Mouse (Mus musculus) liver, embryonic 14.5 days (tissue): ENCODE results near the gene AC131692.1. TPM values are rescaled to one million over a fixed set of nuclear protein-coding genes. Genes with fewer than 3 reads are reported as not detected.

Experiments
- ATAC-seq: fragments of 200-750 bp; cut with Nextera tagmentation; 2 replicates; pipeline ENCODE4 v1.8.0; 2017; ENCODE audit warnings: moderate number of reproducible peaks, mild to moderate bottlenecking, moderate library complexity; ENCODE audit not compliant: insufficient read depth
- DNase-seq, 3 experiments: peaks; one replicate each; pipeline ENCODE4 v3.0.0-alpha.2; 2012 to 2013; ENCODE audit warnings: low read depth in 3 of 3, low spot score in 3 of 3
- H3K27ac ChIP-seq: fragments of 300-500 bp; sonication (generic); 2 replicates; pipeline ENCODE4 v1.5.1; 2014; ENCODE audit warnings: moderate library complexity, mild to moderate bottlenecking, control low read depth, inconsistent platforms
- H3K27me3 ChIP-seq: fragments of 300-500 bp; sonication (generic); 2 replicates; pipeline ENCODE4 v1.6.1; 2014; ENCODE audit warnings: mild to moderate bottlenecking, low read length, moderate library complexity; ENCODE audit not compliant: control insufficient read depth, insufficient read depth
- H3K36me3 ChIP-seq: fragments of 300-500 bp; sonication (generic); replicated peaks from 2 replicates; pipeline ENCODE4 v1.6.1; 2014; ENCODE audit warnings: low read depth; ENCODE audit not compliant: control insufficient read depth, insufficient read depth
- H3K4me1 ChIP-seq, 2 experiments: fragments of 200-500 bp in 1 of 2; fragments of 300-500 bp in 1 of 2; sonication (generic) in 1 of 2; replicated peaks; 2 replicates each; pipeline ENCODE4 v1.6.1; 2012 to 2014; ENCODE audit warnings: antibody characterized with exemption in 1 of 2, inconsistent platforms in 1 of 2, low read length in 1 of 2; ENCODE audit not compliant: control insufficient read depth in 2 of 2, insufficient read depth in 2 of 2
- H3K4me2 ChIP-seq: fragments of 300-500 bp; sonication (generic); 2 replicates; pipeline ENCODE4 v1.6.1; 2014; ENCODE audit warnings: low read depth, mild to moderate bottlenecking, control low read depth, moderate library complexity
- H3K4me3 ChIP-seq, 2 experiments: fragments of 200-500 bp in 1 of 2; fragments of 300-500 bp in 1 of 2; sonication (generic) in 1 of 2; 2 replicates each; pipeline ENCODE4 v1.5.1; 2012 to 2014; ENCODE audit warnings: low read depth in 2 of 2, low read length in 2 of 2, mild to moderate bottlenecking in 2 of 2, control low read depth in 1 of 2, inconsistent platforms in 1 of 2, moderate library complexity in 1 of 2; ENCODE audit not compliant: insufficient read depth in 1 of 2
- H3K9ac ChIP-seq: fragments of 300-500 bp; sonication (generic); replicated peaks from 2 replicates; pipeline ENCODE4 v1.6.1; 2014; ENCODE audit warnings: mild to moderate bottlenecking, control low read depth, moderate library complexity
- H3K9me3 ChIP-seq: fragments of 300-500 bp; sonication (generic); 2 replicates; pipeline ENCODE4 v1.6.1; 2016; ENCODE audit warnings: low read length, mixed read lengths; ENCODE audit not compliant: control insufficient read depth
- CTCF ChIP-seq: IDR thresholded peaks from 2 replicates; pipeline ENCODE4 v1.5.1; 2016; ENCODE audit warnings: antibody characterized with exemption, low read depth, control low read depth
- EP300 ChIP-seq: IDR thresholded peaks from 2 replicates; pipeline ENCODE4 v1.6.1; 2016; ENCODE audit warnings: antibody characterized with exemption, low read depth
- WGBS: fragments of 180-500 bp; shearing (Covaris S2); extraction: QIAGEN DNeasy Blood & Tissue Kit; methylation state at CpG from one replicate; pipeline ENCODE4 v1.1.7; 2014; ENCODE audit not compliant: insufficient replicate concordance; 5-methylcytosine and 5-hydroxymethylcytosine counted together
- polyA plus RNA-seq, 2 experiments: library from polyadenylated mRNA; depleted of rRNA in 1 of 2; stranded (reverse) in 1 of 2; unstranded in 1 of 2; fragments of >200 nt; fragmentation: Nextera tagmentation in 1 of 2; extraction: Ambion mirVana in 1 of 2; gene quantifications; 2 replicates each; pipeline versions ENCODE4 v1.2.1 to v1.2.3; 2012 to 2014

AC131692.1 gene
- polyA plus RNA-seq, 2 experiments: 0.22 to 0.68 TPM

DNA sequence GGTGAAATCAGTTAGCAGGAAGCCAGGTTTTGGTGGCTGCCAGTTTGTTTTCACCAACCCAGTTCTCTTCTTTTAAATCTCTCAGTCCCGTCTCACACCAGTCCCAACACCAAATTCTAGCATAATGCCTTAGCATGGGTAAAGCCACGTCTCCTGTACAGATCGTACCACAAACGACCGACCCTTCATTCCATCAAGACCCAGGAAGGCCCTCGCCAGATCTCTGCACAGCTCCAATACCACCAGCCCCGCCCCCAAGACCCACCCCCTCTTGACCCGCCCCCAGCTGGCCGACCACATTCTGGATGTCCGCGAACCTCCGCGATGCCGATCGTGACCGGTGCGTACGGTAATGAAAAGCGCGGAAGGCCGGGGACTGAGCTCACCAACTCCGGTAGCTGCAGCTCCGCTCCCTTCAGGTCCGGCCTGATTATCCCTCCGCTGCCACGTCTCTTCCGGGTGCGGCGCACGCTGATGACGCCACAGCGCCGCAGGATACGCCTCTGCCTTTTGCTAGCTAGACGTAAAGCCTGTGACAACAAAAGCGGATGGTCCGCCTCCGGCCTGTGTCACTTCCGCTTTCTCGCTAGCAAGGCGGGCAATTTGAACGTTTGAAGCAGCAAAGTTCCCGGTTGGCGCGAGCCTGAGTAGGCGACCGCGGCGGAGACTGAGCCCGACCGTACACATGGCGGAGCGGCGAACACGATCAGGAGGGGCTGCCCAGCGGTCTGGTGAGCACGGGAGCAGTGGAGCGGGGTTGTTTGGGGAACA, 9.6 kb upstream of the AC131692.1 start, which contains the start of the genes Zfpl1 and Cdca5:
Gene Zfpl1 (minus strand): TSS at position 479 of the 771 bp plus-strand sequence.
Gene Cdca5 (plus strand): TSS at position 506 of the 771 bp plus-strand sequence.
- Histone ChIP-seq H3K36me3 (peaks cover 28% of the 10 kb centered on the region), H3K4me3 (peak within 1 kb of the TSS; percentile 81), H3K4me2 (peak within 1 kb of the TSS; percentile 92), H3K4me1 (peaks cover 9 to 10% of the 10 kb centered on the region in 2 experiments; a peak in 3 of 4 replicates), H3K9ac (peak within 1 kb of the TSS; percentile 93), H3K9me3 (no peaks in the 10 kb centered on the region), H3K27me3 (no peaks in the 10 kb centered on the region), H3K27ac (peak within 1 kb of the TSS; percentile 87)
- WGBS: under 1% methylated on average over 58 of the region's 58 CpGs
- peak; percentile 86 for ATAC-seq
- DNase-seq: peak; percentile 98
- 0 out of 2 replicates have a peak, but pooled peaks have one; percentile 14 for TF ChIP-seq CTCF
- TF ChIP-seq EP300: no peak

DNA sequence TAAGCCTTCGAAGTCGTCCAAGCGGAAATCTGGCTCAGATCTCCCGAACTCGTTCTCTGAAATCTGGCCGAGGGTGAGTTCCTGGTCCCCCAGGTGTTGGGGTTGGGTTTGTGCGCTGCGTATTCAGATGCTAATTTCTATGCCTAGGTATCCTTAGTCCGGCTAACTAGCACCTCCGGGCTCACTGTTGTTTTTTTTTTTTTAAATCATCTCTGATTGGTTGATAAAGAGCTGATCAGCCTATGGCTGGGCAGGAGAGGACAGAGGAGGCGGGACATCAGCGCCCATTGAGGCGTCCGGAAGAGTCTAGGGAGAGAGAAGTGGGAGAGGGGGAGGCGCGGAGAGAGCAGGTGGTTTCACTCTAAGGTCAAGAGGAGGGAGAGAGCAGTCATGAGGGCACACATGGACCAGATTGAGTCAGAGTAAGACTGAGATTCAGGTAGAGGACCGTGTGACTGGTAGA, 8.8 kb upstream of the AC131692.1 start:
- DNase-seq (peak; percentile 73 to 81 (median 77)), ATAC-seq (peak; percentile 75)
- Histone ChIP-seq H3K4me1 (peaks cover 9 to 10% of the 10 kb centered on the region in 2 experiments; a peak in 3 of 4 replicates), H3K4me3 (peak overlapping the region; percentile 81), H3K27me3 (no peaks in the 10 kb centered on the region), H3K27ac (peak overlapping the region; percentile 87), H3K9me3 (no peaks in the 10 kb centered on the region), H3K36me3 (peaks cover 36% of the 10 kb centered on the region), H3K4me2 (peak overlapping the region; percentile 92), H3K9ac (peak overlapping the region; percentile 93)
- under 1% methylated on average over 17 of the region's 17 CpGs for WGBS
- TF ChIP-seq EP300 (no peak), CTCF (no peak)

DNA sequence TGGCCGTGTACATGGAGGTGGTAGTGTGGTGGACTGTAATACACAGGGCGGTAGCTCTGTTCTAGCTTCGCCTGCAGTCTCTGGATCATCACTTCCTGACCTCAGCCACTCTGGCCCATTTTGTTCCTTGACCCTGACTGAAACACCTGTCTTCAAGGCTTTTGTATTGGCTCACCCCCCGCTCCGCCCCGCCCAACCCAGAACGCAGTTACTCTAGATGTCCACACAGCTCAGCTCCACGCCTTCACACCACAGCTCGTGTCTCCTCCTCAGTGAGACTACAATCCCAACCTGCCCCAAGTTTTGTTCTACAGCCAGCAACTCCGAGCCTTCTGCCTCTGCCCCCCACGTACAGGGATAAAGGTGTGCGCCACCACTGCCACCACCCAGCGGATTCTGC, 5.4 kb upstream of the AC131692.1 start:
- H3K4me2 ChIP-seq: no peak overlapping the region
- no peak overlapping the region for H3K4me3 ChIP-seq
- no peaks in the 10 kb centered on the region for H3K27me3 ChIP-seq
- H3K36me3 ChIP-seq: peaks cover 66% of the 10 kb centered on the region
- H3K9ac ChIP-seq: no peak overlapping the region
- H3K27ac ChIP-seq: no peak overlapping the region
- H3K4me1 ChIP-seq: peaks cover 7 to 8% of the 10 kb centered on the region in 2 experiments; a peak in 3 of 4 replicates
- no peaks in the 10 kb centered on the region for H3K9me3 ChIP-seq
- ATAC-seq (no peak), DNase-seq (no peak)
- WGBS: 93% methylated on average over 13 of the region's 13 CpGs
- TF ChIP-seq EP300: no peak
- no peak for TF ChIP-seq CTCF

DNA sequence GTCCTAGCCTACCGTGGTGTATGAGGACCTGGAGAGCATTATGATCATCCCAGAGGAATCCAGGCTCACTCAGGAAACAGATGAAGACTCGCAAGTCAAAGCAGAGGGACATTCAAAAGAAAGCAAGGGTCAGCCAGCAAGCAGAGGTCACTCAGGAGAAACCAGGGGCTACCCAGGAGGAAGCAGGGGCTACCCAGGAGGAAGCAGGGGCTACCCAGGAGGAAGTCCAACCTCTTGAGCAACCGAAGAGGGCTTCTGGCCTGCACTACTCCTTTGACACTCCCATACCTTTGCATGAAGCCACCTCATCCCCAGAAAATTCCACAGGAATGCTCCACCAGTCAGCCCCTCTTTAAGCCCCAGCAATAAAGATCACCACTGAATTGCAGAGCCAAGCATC, 3.6 kb downstream of the AC131692.1 start:
- Histone ChIP-seq H3K9ac (no peak overlapping the region), H3K4me2 (no peak overlapping the region), H3K27ac (no peak overlapping the region), H3K9me3 (no peaks in the 10 kb centered on the region), H3K36me3 (peaks cover 17% of the 10 kb centered on the region), H3K4me1 (peaks cover 10% of the 10 kb centered on the region in 2 experiments), H3K27me3 (no peaks in the 10 kb centered on the region), H3K4me3 (no peak overlapping the region)
- no peak for TF ChIP-seq EP300
- TF ChIP-seq CTCF: no peak
- 61% methylated on average over 3 of the region's 3 CpGs for WGBS
- no peak for DNase-seq
- ATAC-seq: no peak

DNA sequence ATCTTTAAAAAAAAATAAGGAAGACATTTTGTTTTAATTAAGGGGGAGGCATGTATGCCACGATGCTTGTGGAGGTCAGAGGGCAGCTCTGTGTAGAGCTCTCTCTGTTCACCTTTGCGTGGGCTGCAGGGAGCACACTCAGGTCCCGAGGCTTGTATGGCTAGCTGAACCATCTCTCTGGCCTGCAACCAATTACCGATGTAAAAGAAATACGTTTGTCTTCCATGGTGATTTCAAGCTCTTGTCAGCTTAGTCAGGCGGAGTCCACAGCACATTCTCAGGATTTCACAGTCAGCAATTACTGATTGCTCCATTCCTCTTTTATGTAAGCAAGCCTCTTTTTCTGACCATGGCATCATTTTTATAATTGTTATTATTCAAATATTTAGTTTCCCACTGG, 7.0 kb downstream of the AC131692.1 start:
- no peaks in the 10 kb centered on the region for H3K27me3 ChIP-seq
- DNase-seq: no peak
- TF ChIP-seq EP300 (no peak), CTCF (no peak)
- H3K9me3 ChIP-seq: no peaks in the 10 kb centered on the region
- H3K4me1 ChIP-seq: peaks cover 23 to 24% of the 10 kb centered on the region in 2 experiments
- no peak overlapping the region for H3K4me3 ChIP-seq
- no peak overlapping the region for H3K4me2 ChIP-seq
- no peaks in the 10 kb centered on the region; the same call in 1 of the 2 replicates for H3K36me3 ChIP-seq
- WGBS: 78% methylated on average over 6 of the region's 6 CpGs
- no peak for ATAC-seq
- H3K9ac ChIP-seq: no peak overlapping the region
- H3K27ac ChIP-seq: no peak overlapping the region
